Mouse (Mus musculus) spleen, adult 2 months (tissue): ENCODE measurements around the gene Psma5.

Experiments used
- CTCF ChIP-seq: fragments of 200-500 bp; IDR thresholded peaks from 2 replicates; pipeline ENCODE4 v1.5.1; 2011; ENCODE audit warnings: mild to moderate bottlenecking, inconsistent platforms; ENCODE audit not compliant: insufficient read depth, insufficient read length, insufficient replicate concordance; ENCODE audit errors: extremely low read depth
- POLR2A ChIP-seq: fragments of 200-500 bp; IDR thresholded peaks from 2 replicates; pipeline ENCODE4 v1.6.1; 2011; ENCODE audit warnings: low read depth, low read length, inconsistent platforms

DNA sequence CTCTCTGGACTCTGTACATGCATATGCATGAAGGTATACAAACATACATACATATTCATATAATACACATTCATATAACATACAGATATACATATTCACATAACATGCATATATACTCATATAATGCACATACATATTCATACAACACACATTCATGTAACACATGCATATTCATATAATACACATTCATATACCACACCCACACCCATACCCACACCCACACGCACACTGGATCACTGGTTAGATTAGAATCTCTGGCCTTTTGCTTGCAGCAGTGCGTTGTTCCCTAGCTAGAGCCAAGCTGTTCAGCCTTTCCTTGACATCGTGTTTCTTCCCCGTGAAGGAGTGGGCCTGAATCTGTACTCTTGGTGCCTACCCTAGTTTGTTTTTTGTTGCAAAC, 48.0 kb downstream of the Psma5 start:
- TF ChIP-seq CTCF (no peak), POLR2A (no peak)
